Mouse (Mus musculus) skeletal muscle tissue, adult 2 months (tissue): Measurements from ENCODE around the gene Abcg3.
"Not testable (repeated sequence)": the region's sequence is repeated elsewhere in the genome, so short reads cannot be mapped to it uniquely, and the experiment has no call there.

Experiments used
- DNase-seq: peaks from one replicate; pipeline ENCODE4 v3.0.0-alpha.2; 2012; ENCODE audit warnings: low read depth, low spot score

The Abcg3 gene

GRCm38 (mm10) chr5:104982535-104982934 lies at the start of gene Abcg3:
Abcg3 (minus strand) TSS chr5:104982718.
- no peak for DNase-seq

- DNase-seq = no peak
Observed at GRCm38 (mm10) chr5:105012551-105012950, 30.0 kb upstream of the Abcg3 start.

- DNase-seq = no peak
Observed at GRCm38 (mm10) chr5:105011570-105011969, 29.1 kb upstream of the Abcg3 start.

GRCm38 (mm10) chr5:105010376-105010775 lies 27.9 kb upstream of the Abcg3 start:
- DNase-seq = no peak

- DNase-seq = no peak
Observed at GRCm38 (mm10) chr5:104989411-104989810, 6.9 kb upstream of the Abcg3 start.

- DNase-seq = peak; percentile 16
Observed at GRCm38 (mm10) chr5:104988000-104988399, 5.5 kb upstream of the Abcg3 start.

GRCm38 (mm10) chr5:104986706-104987105 lies 4.2 kb upstream of the Abcg3 start:
- DNase-seq = peak; percentile 34

GRCm38 (mm10) chr5:104979040-104979513 lies 3.4 kb downstream of the Abcg3 start:
- DNase-seq = peak; percentile 10

- peak; percentile 43 for DNase-seq
Observed at GRCm38 (mm10) chr5:104958141-104958793, 24.3 kb downstream of the Abcg3 start.

- DNase-seq = no peak
Observed at GRCm38 (mm10) chr5:104955208-104955607, 27.3 kb downstream of the Abcg3 start.

GRCm38 (mm10) chr5:104946951-104947350 lies 35.6 kb downstream of the Abcg3 start:
- no peak for DNase-seq

- no peak for DNase-seq
Observed at GRCm38 (mm10) chr5:104934148-104934547, 48.4 kb downstream of the Abcg3 start.

GRCm38 (mm10) chr5:104906556-104906955 lies 76.0 kb downstream of the Abcg3 start:
- DNase-seq = not testable (repeated sequence)
